Mouse (Mus musculus) thymus, adult 2 months (tissue): ENCODE data around the gene Fars2.

ENCODE experiments used
- CTCF ChIP-seq: fragments of 200-500 bp; IDR thresholded peaks from 2 replicates; pipeline ENCODE4 v1.5.1; 2012; ENCODE audit warnings: mild to moderate bottlenecking, control low read depth, low read length, moderate library complexity, borderline replicate concordance; ENCODE audit not compliant: control insufficient read depth, poor library complexity, insufficient read depth; ENCODE audit errors: extremely low read depth
- POLR2A ChIP-seq: fragments of 200-500 bp; IDR thresholded peaks from 2 replicates; pipeline ENCODE4 v1.6.1; 2012; ENCODE audit warnings: mild to moderate bottlenecking, low read length, control low read depth, moderate library complexity; ENCODE audit not compliant: control insufficient read depth, poor library complexity, insufficient read depth; ENCODE audit errors: extremely low read depth

GRCm38 (mm10) chr13:36413276-36413675 is 296.1 kb downstream of the Fars2 start:
- TF ChIP-seq CTCF (no peak), POLR2A (no peak)
